Mouse (Mus musculus): ENCODE measurements around the gene Nup153. TPM values are rescaled to one million over a fixed set of nuclear protein-coding genes. Genes with fewer than 3 reads are reported as not detected.

Nup153 gene
- 42.3 and 42.8 TPM in 2 replicates for polyA plus RNA-seq (2014; fragmentation: Nextera tagmentation; extraction: Ambion mirVana)

DNA sequence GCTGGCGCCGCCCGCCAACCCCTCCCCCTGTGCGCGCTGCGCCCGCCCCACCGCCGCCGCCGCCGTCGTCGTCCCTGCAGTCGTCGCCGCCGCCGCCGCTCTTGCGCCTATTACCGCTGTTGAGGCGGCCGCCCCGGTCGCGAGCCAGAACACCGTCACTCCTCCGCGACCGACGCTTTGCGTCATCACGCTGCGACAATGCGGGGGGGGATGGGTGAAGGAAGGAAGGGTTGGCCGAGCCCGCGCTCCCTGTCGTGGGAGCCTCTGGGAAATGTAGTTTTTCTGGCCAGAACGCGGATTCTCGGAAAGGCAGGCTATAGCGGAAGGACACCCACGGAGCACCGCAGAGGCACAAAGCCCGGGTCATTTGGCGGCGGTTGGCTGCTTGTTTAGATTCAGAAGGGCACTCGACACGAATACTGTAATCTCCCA, at the start of gene Nup153:
Nup153 (minus strand) TSS at position 104 of the 432 bp plus-strand sequence.
- Histone ChIP-seq H3K4me2 (peak within 1 kb of the TSS; percentile 82), H3K9ac (peak within 1 kb of the TSS; percentile 98), H3K27ac (ENCODE audit: low read depth) (peak within 1 kb of the TSS; percentile 99), H3K36me3 (ENCODE audit: insufficient read depth) (no peaks in the 10 kb centered on the region), H3K27me3 (ENCODE audit: insufficient read depth, low read length) (no peaks in the 10 kb centered on the region), H3K9me3 (ENCODE audit: low read depth, low read length) (no peaks in the 10 kb centered on the region), H3K4me3 (ENCODE audit: low read depth, low read length) (peak within 1 kb of the TSS; percentile 99), H3K4me1 (ENCODE audit: insufficient read depth) (peaks cover 6% of the 10 kb centered on the region)
- DNase-seq (peak; percentile 99), ATAC-seq (ENCODE audit: insufficient read depth) (peak; percentile 94)
- no peak for TF ChIP-seq CTCF (IDR thresholded peaks at IDR 0.05; ENCODE audit: low read depth)
- under 1% methylated on average over 46 of the region's 51 CpGs for WGBS

- H3K36me3 ChIP-seq (ENCODE audit: insufficient read depth) = peaks cover 56% of the 10 kb centered on the region
- no peak overlapping the region for H3K27ac ChIP-seq (ENCODE audit: low read depth)
- ATAC-seq (ENCODE audit: insufficient read depth) = no peak
- no peak overlapping the region for H3K4me2 ChIP-seq
- no peak overlapping the region for H3K9ac ChIP-seq
- no peaks in the 10 kb centered on the region for H3K4me1 ChIP-seq (ENCODE audit: insufficient read depth)
- no peak for DNase-seq
- H3K27me3 ChIP-seq (ENCODE audit: insufficient read depth, low read length) = no peaks in the 10 kb centered on the region
- H3K4me3 ChIP-seq (ENCODE audit: low read depth, low read length) = no peak overlapping the region
- no peaks in the 10 kb centered on the region for H3K9me3 ChIP-seq (ENCODE audit: low read depth, low read length)
- WGBS = 91% methylated on average over 3 of the region's 3 CpGs
- no peak for TF ChIP-seq CTCF (IDR thresholded peaks at IDR 0.05; ENCODE audit: low read depth)
These were observed 49.7 kb upstream of the Nup153 start for GRCm38 (mm10) chr13:46777461-46777860.

- ATAC-seq (ENCODE audit: insufficient read depth) (no peak), DNase-seq (peak; percentile 9)
- no peak overlapping the region for H3K27ac ChIP-seq (ENCODE audit: low read depth)
- no peak overlapping the region for H3K4me2 ChIP-seq
- no peak overlapping the region for H3K9ac ChIP-seq
- TF ChIP-seq CTCF (IDR thresholded peaks at IDR 0.05; ENCODE audit: low read depth) = no peak
- no peaks in the 10 kb centered on the region for H3K4me1 ChIP-seq (ENCODE audit: insufficient read depth)
- no peaks in the 10 kb centered on the region for H3K27me3 ChIP-seq (ENCODE audit: insufficient read depth, low read length)
- 51% methylated on average over 14 of the region's 14 CpGs for WGBS
- peaks cover 61% of the 10 kb centered on the region for H3K36me3 ChIP-seq (ENCODE audit: insufficient read depth)
- H3K4me3 ChIP-seq (ENCODE audit: low read depth, low read length) = no peak overlapping the region
- no peaks in the 10 kb centered on the region for H3K9me3 ChIP-seq (ENCODE audit: low read depth, low read length)
These were observed 49.0 kb upstream of the Nup153 start for GRCm38 (mm10) chr13:46776636-46777305.

- 86% methylated on average over 5 of the region's 5 CpGs for WGBS
- H3K36me3 ChIP-seq (ENCODE audit: insufficient read depth) = peaks cover 75% of the 10 kb centered on the region
- no peak for DNase-seq
- H3K9ac ChIP-seq = no peak overlapping the region
- H3K4me1 ChIP-seq (ENCODE audit: insufficient read depth) = no peaks in the 10 kb centered on the region
- no peaks in the 10 kb centered on the region for H3K9me3 ChIP-seq (ENCODE audit: low read depth, low read length)
- no peak for TF ChIP-seq CTCF (IDR thresholded peaks at IDR 0.05; ENCODE audit: low read depth)
- no peak overlapping the region for H3K27ac ChIP-seq (ENCODE audit: low read depth)
- no peak overlapping the region for H3K4me3 ChIP-seq (ENCODE audit: low read depth, low read length)
- no peaks in the 10 kb centered on the region for H3K27me3 ChIP-seq (ENCODE audit: insufficient read depth, low read length)
- no peak overlapping the region for H3K4me2 ChIP-seq
- no peak for ATAC-seq (ENCODE audit: insufficient read depth)
These were observed 47.3 kb upstream of the Nup153 start for GRCm38 (mm10) chr13:46774998-46775397.

DNA sequence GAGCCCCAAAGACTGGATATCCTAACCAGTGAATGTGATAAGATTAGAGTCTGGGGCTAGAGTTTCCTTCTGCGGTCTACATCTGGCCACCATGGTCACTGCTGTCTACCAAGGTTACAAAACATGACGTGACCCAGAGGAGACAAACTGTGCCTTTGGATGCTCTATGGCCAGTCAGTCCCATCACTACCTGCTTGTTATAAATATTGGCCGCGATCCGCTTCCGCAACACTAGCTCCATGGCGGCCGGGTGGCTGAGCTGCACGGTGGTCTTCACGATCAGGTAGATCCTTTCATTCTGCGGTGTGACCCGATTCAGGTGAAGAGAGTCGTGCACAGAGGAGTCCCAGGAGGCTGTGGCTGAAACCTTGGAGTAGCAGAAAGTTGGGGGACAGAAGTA, 44.8 kb upstream of the Nup153 start:
- WGBS = 96% methylated on average over 13 of the region's 13 CpGs
- ATAC-seq (ENCODE audit: insufficient read depth) (no peak), DNase-seq (no peak)
- Histone ChIP-seq H3K9me3 (ENCODE audit: low read depth, low read length) (no peaks in the 10 kb centered on the region), H3K9ac (no peak overlapping the region), H3K4me2 (no peak overlapping the region), H3K4me3 (ENCODE audit: low read depth, low read length) (no peak overlapping the region), H3K36me3 (ENCODE audit: insufficient read depth) (peaks cover 82% of the 10 kb centered on the region), H3K27ac (ENCODE audit: low read depth) (no peak overlapping the region), H3K27me3 (ENCODE audit: insufficient read depth, low read length) (no peaks in the 10 kb centered on the region), H3K4me1 (ENCODE audit: insufficient read depth) (no peaks in the 10 kb centered on the region)
- TF ChIP-seq CTCF (IDR thresholded peaks at IDR 0.05; ENCODE audit: low read depth) = no peak

DNA sequence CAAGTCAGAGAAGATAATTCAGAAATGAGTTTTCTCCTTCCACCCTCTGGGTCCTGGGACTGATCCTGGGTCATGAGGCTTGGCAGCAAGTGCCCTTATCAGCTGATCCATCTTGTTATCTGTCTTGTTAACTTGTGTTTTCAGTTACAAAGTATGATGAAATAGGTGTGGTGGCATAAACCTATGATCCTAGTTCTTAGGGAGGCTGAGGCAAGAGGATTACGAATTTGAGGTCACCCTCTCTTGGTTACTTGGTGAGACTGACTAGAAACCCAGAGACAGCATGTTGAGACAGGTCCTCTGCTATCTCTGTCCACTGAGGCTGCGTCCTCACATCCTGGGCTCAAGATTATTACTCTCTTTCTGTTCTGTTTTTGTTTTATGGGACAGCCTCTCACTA, 37.6 kb upstream of the Nup153 start:
- no peak for DNase-seq
- Histone ChIP-seq H3K27me3 (ENCODE audit: insufficient read depth, low read length) (no peaks in the 10 kb centered on the region), H3K36me3 (ENCODE audit: insufficient read depth) (peaks cover 70% of the 10 kb centered on the region), H3K4me2 (no peak overlapping the region), H3K4me3 (ENCODE audit: low read depth, low read length) (no peak overlapping the region), H3K27ac (ENCODE audit: low read depth) (no peak overlapping the region), H3K9ac (no peak overlapping the region), H3K4me1 (ENCODE audit: insufficient read depth) (no peaks in the 10 kb centered on the region), H3K9me3 (ENCODE audit: low read depth, low read length) (no peaks in the 10 kb centered on the region)
- WGBS = 88% methylated on average over 2 of the region's 2 CpGs
- ATAC-seq (ENCODE audit: insufficient read depth) = no peak
- TF ChIP-seq CTCF (IDR thresholded peaks at IDR 0.05; ENCODE audit: low read depth) = no peak

- TF ChIP-seq CTCF (IDR thresholded peaks at IDR 0.05; ENCODE audit: low read depth) = no peak
- no peak for ATAC-seq (ENCODE audit: insufficient read depth)
- H3K36me3 ChIP-seq (ENCODE audit: insufficient read depth) = peaks cover 62% of the 10 kb centered on the region
- no peak overlapping the region for H3K4me2 ChIP-seq
- DNase-seq = no peak
- H3K9me3 ChIP-seq (ENCODE audit: low read depth, low read length) = no peaks in the 10 kb centered on the region
- no peaks in the 10 kb centered on the region for H3K4me1 ChIP-seq (ENCODE audit: insufficient read depth)
- no peak overlapping the region for H3K9ac ChIP-seq
- H3K27me3 ChIP-seq (ENCODE audit: insufficient read depth, low read length) = no peaks in the 10 kb centered on the region
- 81% methylated on average over 9 of the region's 9 CpGs for WGBS
- no peak overlapping the region for H3K27ac ChIP-seq (ENCODE audit: low read depth)
- no peak overlapping the region for H3K4me3 ChIP-seq (ENCODE audit: low read depth, low read length)
These were observed 35.5 kb upstream of the Nup153 start for GRCm38 (mm10) chr13:46763210-46763609.
